Mouse (Mus musculus) midbrain, embryonic 11.5 days (tissue): ENCODE measurements at regions not wholly inside any gene's neighbourhood (a gene's known extent, or its start where the extent isn't known, plus 50 kb on each side); places are given as distances from the start of the nearest gene placed in this dataset.

Experiments
- ATAC-seq: fragments of 200-750 bp; cut with Nextera tagmentation; 2 replicates; pipeline ENCODE4 v1.8.0; 2017; ENCODE audit warnings: moderate TSS enrichment, moderate library complexity; ENCODE audit not compliant: low FRiP score
- DNase-seq: peaks from one replicate; pipeline ENCODE4 v3.0.0; 2015; ENCODE audit warnings: low spot score; ENCODE audit errors: missing footprints
- H3K27ac ChIP-seq: fragments of 300-500 bp; sonication (generic); 2 replicates; pipeline ENCODE4 v1.5.1; 2014; ENCODE audit warnings: low read depth, low read length
- H3K27me3 ChIP-seq: fragments of 300-500 bp; sonication (generic); 2 replicates; pipeline ENCODE4 v1.6.1; 2014; ENCODE audit warnings: mild to moderate bottlenecking, low read length, moderate library complexity, mixed read lengths; ENCODE audit not compliant: control insufficient read depth, insufficient read depth
- H3K36me3 ChIP-seq: fragments of 300-500 bp; sonication (generic); 2 replicates; pipeline ENCODE4 v1.6.1; 2014; ENCODE audit warnings: mild to moderate bottlenecking, low read length, moderate library complexity, mixed read lengths; ENCODE audit not compliant: control insufficient read depth, insufficient read depth
- H3K4me1 ChIP-seq: fragments of 300-500 bp; sonication (generic); 2 replicates; pipeline ENCODE4 v1.6.1; 2014; ENCODE audit warnings: low read length; ENCODE audit not compliant: control insufficient read depth, insufficient read depth
- H3K4me2 ChIP-seq: fragments of 300-500 bp; sonication (generic); 2 replicates; pipeline ENCODE4 v1.6.1; 2014; ENCODE audit warnings: mild to moderate bottlenecking, moderate library complexity
- H3K4me3 ChIP-seq: fragments of 300-500 bp; sonication (generic); 2 replicates; pipeline ENCODE4 v1.5.1; 2014; ENCODE audit warnings: low read depth, low read length
- H3K9ac ChIP-seq: fragments of 300-500 bp; sonication (generic); 2 replicates; pipeline ENCODE4 v1.6.1; 2014; ENCODE audit warnings: low read length
- H3K9me3 ChIP-seq: fragments of 300-500 bp; sonication (generic); 2 replicates; pipeline ENCODE4 v1.6.1; 2016; ENCODE audit warnings: low read length; ENCODE audit not compliant: control insufficient read depth
- WGBS: fragments of 180-500 bp; shearing (Covaris S2); extraction: QIAGEN DNeasy Blood & Tissue Kit; methylation state at CpG from one replicate; pipeline ENCODE4 v1.1.7; 2014; 5-methylcytosine and 5-hydroxymethylcytosine counted together

GRCm38 (mm10) chr6:78899952-78900351 lies 431.3 kb upstream of the Reg3g start:
- WGBS = 2% methylated on average over 2 of the region's 2 CpGs
- Histone ChIP-seq H3K9me3 (no peaks in the 10 kb centered on the region), H3K4me1 (no peaks in the 10 kb centered on the region), H3K9ac (no peak overlapping the region), H3K4me3 (no peak overlapping the region), H3K27me3 (no peaks in the 10 kb centered on the region), H3K4me2 (no peak overlapping the region), H3K27ac (no peak overlapping the region), H3K36me3 (no peaks in the 10 kb centered on the region)
- DNase-seq (peak; percentile 92), ATAC-seq (no peak; the same call in 1 of the 2 replicates)

GRCm38 (mm10) chr6:78892730-78893129 lies 424.1 kb upstream of the Reg3g start:
- no peak overlapping the region for H3K4me3 ChIP-seq
- H3K27ac ChIP-seq = no peak overlapping the region
- H3K4me1 ChIP-seq = no peaks in the 10 kb centered on the region
- no peak overlapping the region for H3K9ac ChIP-seq
- no peaks in the 10 kb centered on the region for H3K9me3 ChIP-seq
- H3K4me2 ChIP-seq = no peak overlapping the region
- ATAC-seq = no peak
- no peaks in the 10 kb centered on the region for H3K27me3 ChIP-seq
- 77% methylated on average over 3 of the region's 3 CpGs for WGBS
- DNase-seq = no peak
- no peaks in the 10 kb centered on the region for H3K36me3 ChIP-seq

- H3K4me2 ChIP-seq = no peak overlapping the region
- H3K4me1 ChIP-seq = no peaks in the 10 kb centered on the region
- no peak overlapping the region for H3K4me3 ChIP-seq
- no peaks in the 10 kb centered on the region for H3K27me3 ChIP-seq
- H3K36me3 ChIP-seq = no peaks in the 10 kb centered on the region
- H3K9me3 ChIP-seq = no peaks in the 10 kb centered on the region
- no peak for DNase-seq
- no peak overlapping the region for H3K9ac ChIP-seq
- ATAC-seq = no peak
- no peak overlapping the region for H3K27ac ChIP-seq
Measured at GRCm38 (mm10) chr6:78863031-78863430, 394.4 kb upstream of the Reg3g start.

- WGBS = 65% methylated on average over 2 of the region's 2 CpGs
- DNase-seq = no peak
- Histone ChIP-seq H3K27ac (no peak overlapping the region), H3K9ac (no peak overlapping the region), H3K4me3 (no peak overlapping the region), H3K4me2 (no peak overlapping the region), H3K36me3 (no peaks in the 10 kb centered on the region), H3K4me1 (no peaks in the 10 kb centered on the region), H3K27me3 (no peaks in the 10 kb centered on the region), H3K9me3 (no peaks in the 10 kb centered on the region)
- ATAC-seq = no peak
Measured at GRCm38 (mm10) chr6:78841261-78841660, 372.6 kb upstream of the Reg3g start.

GRCm38 (mm10) chr6:78825901-78826629 lies 357.4 kb upstream of the Reg3g start:
- 64% methylated on average over 6 of the region's 6 CpGs for WGBS
- Histone ChIP-seq H3K4me3 (no peak overlapping the region), H3K9ac (no peak overlapping the region)

GRCm38 (mm10) chr6:78821251-78821650 lies 352.6 kb upstream of the Reg3g start:
- WGBS = 88% methylated on average over 1 of the region's 1 CpGs
- no peak overlapping the region for H3K4me2 ChIP-seq
- DNase-seq = no peak

More at GRCm38 (mm10) chr6:78825901-78826629, 357.4 kb upstream of the Reg3g start:
- Histone ChIP-seq H3K4me2 (no peak overlapping the region), H3K4me1 (no peaks in the 10 kb centered on the region), H3K36me3 (no peaks in the 10 kb centered on the region), H3K9me3 (no peaks in the 10 kb centered on the region), H3K27me3 (no peaks in the 10 kb centered on the region), H3K27ac (no peak overlapping the region)
- ATAC-seq (peak; percentile 71), DNase-seq (no peak)

GRCm38 (mm10) chr6:78797013-78797412 lies 328.3 kb upstream of the Reg3g start:
- Histone ChIP-seq H3K27ac (no peak overlapping the region), H3K9me3 (no peaks in the 10 kb centered on the region), H3K4me1 (no peaks in the 10 kb centered on the region), H3K27me3 (no peaks in the 10 kb centered on the region), H3K36me3 (no peaks in the 10 kb centered on the region), H3K4me3 (no peak overlapping the region), H3K4me2 (no peak overlapping the region), H3K9ac (no peak overlapping the region)
- ATAC-seq = no peak
- no peak for DNase-seq
- 72% methylated on average over 2 of the region's 2 CpGs for WGBS

More at GRCm38 (mm10) chr6:78821251-78821650, 352.6 kb upstream of the Reg3g start:
- Histone ChIP-seq H3K27ac (no peak overlapping the region), H3K27me3 (no peaks in the 10 kb centered on the region), H3K4me3 (no peak overlapping the region), H3K9me3 (no peaks in the 10 kb centered on the region), H3K36me3 (no peaks in the 10 kb centered on the region), H3K9ac (no peak overlapping the region), H3K4me1 (no peaks in the 10 kb centered on the region)
- no peak for ATAC-seq

GRCm38 (mm10) chr6:78788972-78789371 lies 320.3 kb upstream of the Reg3g start:
- Histone ChIP-seq H3K9me3 (no peaks in the 10 kb centered on the region), H3K4me1 (no peaks in the 10 kb centered on the region), H3K9ac (no peak overlapping the region), H3K27ac (no peak overlapping the region), H3K4me3 (no peak overlapping the region), H3K36me3 (no peaks in the 10 kb centered on the region), H3K27me3 (no peaks in the 10 kb centered on the region), H3K4me2 (no peak overlapping the region)
- ATAC-seq (no peak), DNase-seq (no peak)
- 76% methylated on average over 2 of the region's 2 CpGs for WGBS

GRCm38 (mm10) chr6:78757619-78758018 lies 288.9 kb upstream of the Reg3g start:
- DNase-seq (no peak), ATAC-seq (no peak)
- no peak overlapping the region for H3K27ac ChIP-seq
- no peaks in the 10 kb centered on the region for H3K27me3 ChIP-seq
- H3K4me3 ChIP-seq = no peak overlapping the region
- H3K9me3 ChIP-seq = no peaks in the 10 kb centered on the region
- H3K36me3 ChIP-seq = no peaks in the 10 kb centered on the region
- no peak overlapping the region for H3K4me2 ChIP-seq
- no peaks in the 10 kb centered on the region for H3K4me1 ChIP-seq
- no peak overlapping the region for H3K9ac ChIP-seq
- 90% methylated on average over 3 of the region's 3 CpGs for WGBS
